Mouse (Mus musculus) kidney, postnatal 14 days (tissue): ENCODE results near the gene Podn.

Source experiments
- DNase-seq: peaks from one replicate; pipeline ENCODE4 v3.0.0; 2022; ENCODE audit warnings: mixed read lengths

The Podn gene

GRCm38 (mm10) chr4:107998641-107999332 is 97.5 kb downstream of the Podn start:
- DNase-seq, result peak; percentile 77

DNA sequence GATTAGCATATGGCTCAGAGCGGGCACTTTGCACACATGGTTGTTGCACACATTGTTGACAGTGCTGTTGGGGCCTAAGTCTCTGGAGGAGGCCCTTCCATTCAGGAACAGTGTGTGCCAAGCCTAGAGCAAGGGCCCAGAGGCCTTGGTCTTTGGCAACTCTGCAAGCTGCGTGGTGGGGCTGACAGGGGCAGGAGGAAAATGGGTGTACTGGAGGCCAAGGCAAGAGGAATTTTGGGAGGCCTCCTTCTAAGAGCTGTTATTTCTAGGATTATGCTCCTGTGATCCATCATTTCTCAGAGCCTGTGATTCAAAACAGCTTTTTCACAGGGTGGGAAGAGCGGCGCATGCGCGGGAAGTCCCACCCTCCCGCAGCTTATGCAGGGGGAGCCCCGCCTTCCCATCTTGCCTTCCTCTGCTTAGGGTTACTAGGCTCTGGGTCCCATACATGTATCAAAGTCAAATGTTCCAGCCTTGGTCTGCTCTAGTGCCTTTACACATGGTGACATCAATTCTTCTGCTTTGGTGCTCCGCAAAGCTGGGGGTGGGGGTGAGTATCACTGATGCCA is 99.7 kb downstream of the Podn start:
- no peak for DNase-seq

GRCm38 (mm10) chr4:107995727-107996126 is 100.5 kb downstream of the Podn start:
- no peak for DNase-seq

DNA sequence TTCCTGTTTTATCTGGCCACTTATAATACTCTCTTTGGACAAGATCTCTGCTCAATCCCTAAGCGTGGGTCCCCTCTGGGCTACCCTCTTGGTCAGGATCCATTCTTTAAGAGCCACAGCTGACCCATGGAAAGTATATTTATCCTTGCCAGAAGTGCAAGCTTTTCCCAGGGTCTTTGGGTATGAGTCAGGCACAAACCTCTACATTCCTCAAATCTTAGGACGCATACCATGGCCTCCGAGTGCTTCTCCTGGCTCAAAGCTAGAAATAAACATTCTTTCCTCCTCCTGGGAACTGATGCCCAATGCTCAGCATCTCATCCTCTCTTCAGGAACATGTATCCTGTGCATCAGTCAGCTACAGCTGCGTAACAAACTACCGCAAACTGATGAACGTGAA is 101.2 kb downstream of the Podn start:
- DNase-seq, result no peak

DNA sequence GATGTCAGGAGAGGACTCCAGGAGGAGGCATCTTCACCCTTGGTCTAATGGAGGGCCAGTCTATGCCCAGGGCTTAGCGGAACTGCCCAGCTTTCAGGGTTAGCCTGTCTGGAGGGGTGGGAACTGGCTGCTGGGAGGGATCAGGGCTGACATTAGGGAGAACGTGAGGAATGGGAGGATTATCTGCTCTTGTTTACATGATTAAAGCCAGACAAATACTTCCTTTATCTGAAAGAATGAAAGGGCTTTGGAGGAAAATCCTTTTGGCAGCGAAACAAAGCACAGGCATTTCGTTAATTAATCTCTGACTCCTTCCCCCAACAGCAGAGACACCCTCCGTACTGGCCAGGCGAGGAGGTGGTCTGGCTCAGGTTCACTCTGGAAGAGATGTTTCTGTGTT is 104.4 kb downstream of the Podn start:
- DNase-seq, result no peak

GRCm38 (mm10) chr4:107990818-107991217 is 105.4 kb downstream of the Podn start:
- DNase-seq, result peak; percentile 36

- no peak for DNase-seq
Measured at GRCm38 (mm10) chr4:107988931-107989330, 107.3 kb downstream of the Podn start.

- DNase-seq, result no peak
Measured at GRCm38 (mm10) chr4:107986386-107987168, 109.7 kb downstream of the Podn start.

GRCm38 (mm10) chr4:107985812-107986211 is 110.4 kb downstream of the Podn start:
- DNase-seq, result no peak

DNA sequence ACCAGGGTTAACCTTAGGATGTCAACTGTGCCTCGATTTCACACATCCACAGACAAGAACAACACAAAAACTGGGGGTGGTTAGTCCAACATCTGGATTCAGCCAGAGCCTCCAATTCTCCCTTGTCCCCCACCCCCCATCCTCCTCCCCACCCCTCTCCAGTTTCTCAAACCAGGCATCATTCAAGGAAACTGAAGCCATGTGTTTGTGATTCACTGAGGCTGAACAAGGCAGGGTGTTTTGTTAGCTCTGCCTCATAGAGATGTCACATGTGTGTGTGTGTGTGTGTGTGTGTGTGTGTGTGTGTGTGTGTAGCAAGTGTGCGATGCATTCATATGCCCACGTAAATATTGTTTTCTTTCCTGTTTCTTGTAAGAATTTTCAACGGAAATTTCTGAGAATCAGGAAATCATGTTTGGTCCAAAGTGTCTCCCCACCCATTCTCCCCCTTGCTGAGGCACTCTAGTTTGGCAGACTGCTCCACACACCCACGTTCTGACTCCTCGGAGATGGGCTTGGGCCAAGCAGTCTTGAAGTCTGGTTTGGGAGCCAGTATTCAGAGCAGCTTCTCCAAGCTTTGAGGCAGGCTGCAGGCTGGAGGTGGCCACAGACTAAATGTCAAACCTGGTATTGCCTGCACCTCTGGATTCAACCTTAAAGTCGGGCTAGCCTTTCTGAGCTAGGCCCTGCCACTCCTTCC is 111.8 kb downstream of the Podn start:
- peak; percentile 77 for DNase-seq

- peak; percentile 43 for DNase-seq
Measured at GRCm38 (mm10) chr4:107983717-107984116, 112.5 kb downstream of the Podn start.

GRCm38 (mm10) chr4:107980002-107980600 is 116.1 kb downstream of the Podn start:
- DNase-seq, result no peak

- DNase-seq, result peak; percentile 54
Measured at GRCm38 (mm10) chr4:107979530-107979929, 116.7 kb downstream of the Podn start.

DNA sequence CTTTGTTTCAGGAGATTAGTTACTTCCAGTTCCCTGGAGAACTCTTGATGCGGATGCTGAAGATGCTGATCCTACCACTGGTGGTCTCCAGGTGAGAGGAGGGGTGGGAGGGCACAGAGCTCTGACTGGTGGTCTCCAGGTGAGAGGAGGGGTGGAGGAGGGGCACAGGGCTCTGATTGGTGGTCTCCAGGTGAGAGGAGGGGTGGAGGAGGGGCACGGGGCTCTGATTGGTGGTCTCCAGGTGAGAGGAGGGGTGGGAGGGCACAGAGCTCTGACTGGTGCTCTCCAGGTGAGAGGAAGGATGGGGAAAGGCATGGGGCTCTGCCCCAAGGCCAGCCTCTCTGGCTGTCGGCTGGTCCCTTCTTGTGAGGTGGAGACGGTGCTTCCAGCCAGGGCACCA is 118.7 kb downstream of the Podn start:
- no peak for DNase-seq

- no peak for DNase-seq
Measured at GRCm38 (mm10) chr4:107975004-107975403, 121.2 kb downstream of the Podn start.

DNA sequence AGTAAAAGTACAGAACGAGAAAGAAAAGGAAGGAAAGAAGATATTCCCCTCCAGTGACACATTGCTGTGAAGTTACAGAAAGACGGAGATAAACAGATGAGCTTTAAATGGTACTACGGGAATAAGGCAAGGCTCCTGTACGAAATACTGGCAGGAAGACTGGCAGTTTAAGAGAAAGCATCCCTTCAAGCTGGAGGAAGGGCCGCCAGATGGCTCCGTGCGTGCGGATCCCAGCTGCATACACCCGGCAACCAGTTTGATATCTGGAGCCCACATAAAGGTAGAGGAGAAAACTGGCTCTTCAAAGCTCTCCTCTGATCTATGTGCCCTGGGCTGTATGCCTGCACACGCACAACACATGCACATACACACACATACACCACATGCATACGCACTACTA is 121.7 kb downstream of the Podn start:
- DNase-seq, result no peak

- no peak for DNase-seq
Measured at GRCm38 (mm10) chr4:107971162-107971561, 125.1 kb downstream of the Podn start.

DNA sequence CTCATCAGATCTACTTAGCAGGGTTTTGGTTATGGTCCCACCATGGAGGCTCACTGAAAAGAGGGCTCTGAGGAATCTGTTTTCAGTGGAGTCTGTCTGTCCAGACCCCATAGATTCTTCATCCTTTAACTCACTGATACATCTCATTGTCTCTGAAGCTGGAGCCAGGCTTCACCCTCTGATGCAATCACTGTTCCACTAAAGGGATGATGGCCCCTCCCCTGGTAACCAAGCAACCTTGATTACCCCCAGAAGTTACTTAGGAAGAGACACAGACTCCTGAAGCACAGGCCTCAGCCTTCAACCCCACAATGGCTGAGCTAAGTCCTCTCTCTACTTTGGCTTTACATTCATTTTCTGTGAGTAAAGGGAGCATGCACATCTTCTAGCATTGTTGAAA is 126.5 kb downstream of the Podn start:
- no peak for DNase-seq

DNA sequence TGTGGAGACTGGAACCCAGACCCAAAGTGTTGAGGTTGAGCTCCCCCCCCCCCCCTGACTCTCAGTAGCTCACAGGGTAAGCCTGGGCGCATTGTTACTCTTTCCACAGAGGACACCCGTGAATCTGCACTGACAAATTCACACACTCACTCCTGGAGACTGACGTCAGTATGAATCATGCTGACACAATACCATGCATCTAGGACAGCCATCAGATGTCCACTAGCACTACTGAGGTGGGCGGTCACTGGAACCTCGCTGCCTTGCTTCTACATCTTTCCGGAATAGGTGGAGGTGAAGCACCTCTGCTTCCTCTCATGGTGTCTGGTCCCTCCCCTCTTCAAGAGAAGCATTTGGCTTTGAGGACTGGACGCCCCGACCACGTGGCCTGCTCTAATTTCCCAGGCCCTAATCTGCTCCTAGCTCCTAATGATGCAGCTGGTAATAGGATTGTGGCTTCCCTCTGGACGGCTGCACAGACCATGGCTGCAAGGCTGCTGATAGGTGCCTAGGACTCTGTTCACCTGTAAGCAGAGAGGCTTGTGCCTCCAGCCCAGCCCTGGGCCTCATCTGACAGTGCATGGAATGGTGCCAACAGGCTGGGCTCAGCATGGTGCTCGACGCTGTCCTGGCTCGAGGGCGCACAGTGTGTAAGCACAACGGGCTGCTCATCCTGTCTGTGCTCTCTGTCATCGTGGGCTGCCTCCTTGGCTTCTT is 128.1 kb downstream of the Podn start, which contains the start of gene Slc1a7:
Gene Slc1a7 (plus strand): TSS at position 367 of the 717 bp plus-strand sequence.
- no peak for DNase-seq

DNA sequence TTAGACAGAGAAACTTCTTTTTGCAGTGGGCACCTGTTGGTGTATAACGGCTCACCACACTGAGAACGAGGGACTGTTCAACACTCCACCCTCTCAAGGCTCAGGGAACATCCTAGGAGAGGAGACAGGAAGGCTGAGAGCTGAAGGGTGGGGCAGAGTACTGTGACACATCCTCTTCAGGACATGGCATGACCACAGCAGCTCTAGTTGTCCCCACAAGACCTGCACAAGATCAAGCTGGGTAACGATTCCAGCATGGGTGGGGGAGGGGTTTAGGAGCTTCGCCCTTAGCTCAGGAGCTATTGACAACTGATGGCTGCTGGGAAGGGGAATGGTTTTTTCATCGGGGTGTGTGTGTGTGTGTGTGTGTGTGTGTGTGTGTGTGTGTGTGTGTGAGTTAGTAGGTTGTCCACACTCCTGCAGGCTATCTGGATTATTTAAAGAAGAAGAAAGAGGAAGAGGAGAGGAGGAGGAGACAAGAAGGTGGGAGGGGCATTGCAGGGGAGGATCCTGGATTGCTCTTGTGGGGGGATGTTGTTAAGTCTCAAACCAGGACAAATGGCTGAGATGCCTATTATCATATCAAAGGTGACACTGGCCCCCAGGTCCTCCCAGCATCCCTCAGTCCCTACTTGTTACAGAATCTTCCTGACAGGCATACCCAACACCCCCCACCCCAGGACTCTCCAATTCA is 129.7 kb downstream of the Podn start:
- no peak for DNase-seq
